Mouse (Mus musculus): ENCODE results near the gene Gm13199. TPM values are rescaled to one million over a fixed set of nuclear protein-coding genes. Genes with fewer than 3 reads are reported as not detected.

The Gm13199 gene
- under 1 TPM; 0.66 to 0.89 TPM for total RNA-seq (2021)
- long read RNA-seq, partial matches to known transcripts = 0 of 1 reads
- long read RNA-seq, other reads (novel, unspliced or antisense) = 1 of 1 reads

DNA sequence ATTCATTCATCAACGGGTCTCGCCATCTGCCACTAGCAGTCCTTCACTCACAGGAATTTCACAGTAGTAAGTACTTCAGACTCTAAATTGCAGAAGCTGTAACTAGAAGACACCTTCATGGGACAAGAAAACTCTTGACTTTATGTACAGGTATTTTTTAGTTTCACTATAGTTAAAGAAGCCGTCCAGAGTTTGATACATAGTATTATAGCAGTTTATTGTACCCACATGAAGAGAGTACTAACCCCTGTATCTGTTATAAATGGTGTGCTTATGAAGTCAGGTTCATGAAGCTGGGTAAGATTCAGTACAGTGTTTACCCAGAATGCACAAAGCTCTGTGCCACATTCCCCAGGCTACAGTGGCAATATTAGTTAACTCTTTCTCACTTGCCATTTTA is at the start of gene Gm13199:
Gm13199 (minus strand) TSS at position 101 of the 400 bp plus-strand sequence.
- no peak for DNase-seq (ENCODE audit: low spot score in 2 of 2)

- no peak for DNase-seq (ENCODE audit: low spot score in 2 of 2)
Measured at GRCm38 (mm10) chr2:5911282-5911965, 48.7 kb upstream of the Gm13199 start.

DNA sequence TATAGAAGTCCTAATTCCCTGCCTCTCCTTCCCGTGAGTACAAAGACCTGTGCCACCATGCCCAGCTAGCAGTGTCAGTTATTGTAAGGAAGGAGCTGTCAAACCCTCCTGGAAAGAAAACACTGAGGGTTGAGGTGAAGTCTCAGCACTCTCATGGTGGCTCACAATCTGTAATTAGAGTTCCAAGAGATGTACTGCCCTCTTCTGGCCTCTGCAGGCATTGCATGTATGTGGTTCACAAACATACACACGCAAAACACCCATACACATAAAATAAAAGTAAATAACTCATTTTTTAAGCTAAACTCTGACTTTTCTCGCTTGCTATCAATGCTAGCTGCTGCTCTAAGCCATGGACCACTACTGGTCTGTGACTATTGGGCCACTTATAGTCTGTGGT is 43.9 kb upstream of the Gm13199 start:
- DNase-seq (ENCODE audit: low spot score in 2 of 2) = peak in 1 of 2 experiments; percentile 32

- DNase-seq (ENCODE audit: low spot score in 2 of 2) = peak; percentile 45 to 82
Measured at GRCm38 (mm10) chr2:5906092-5906491, 43.4 kb upstream of the Gm13199 start.

GRCm38 (mm10) chr2:5900145-5900544 is 37.4 kb upstream of the Gm13199 start:
- DNase-seq (ENCODE audit: low spot score in 2 of 2) = peak in 1 of 2 experiments; percentile 31

DNA sequence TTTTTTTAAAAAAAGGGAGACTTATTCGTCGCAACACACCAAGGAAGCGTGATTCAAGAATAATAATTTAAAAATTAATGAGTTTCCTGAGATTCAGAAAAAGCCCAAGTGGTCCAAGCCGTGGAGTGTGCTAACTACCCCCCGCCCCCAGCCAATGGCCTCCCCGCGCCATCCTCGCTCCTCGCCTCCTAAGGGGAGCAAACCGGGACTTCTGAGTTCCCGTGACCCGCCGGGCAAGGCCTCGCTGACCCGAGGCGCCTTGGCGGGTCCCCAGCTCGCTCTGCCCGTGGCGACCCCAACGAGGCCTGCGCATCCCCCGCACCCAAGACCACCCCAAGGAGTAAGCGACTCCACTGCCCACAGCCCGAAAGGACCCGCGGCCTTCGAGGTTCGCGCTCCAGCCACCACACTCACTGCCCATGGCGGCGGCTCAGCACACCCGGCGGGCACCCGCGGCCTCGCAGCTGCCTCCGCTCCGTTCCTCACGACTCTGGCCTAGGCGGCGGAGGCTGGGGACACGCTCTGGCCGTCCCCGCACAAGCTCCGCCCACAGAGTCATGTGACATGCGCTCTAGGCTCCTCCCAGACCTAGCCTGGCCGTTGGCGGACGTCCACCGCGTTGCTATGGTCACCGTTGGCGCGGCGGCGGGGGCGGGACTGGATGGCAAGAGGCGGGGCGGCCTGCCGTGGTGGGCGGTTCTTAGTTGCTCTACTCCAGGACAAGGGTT is 32.3 kb upstream of the Gm13199 start, which contains the start of gene Sec61a2:
Sec61a2 (minus strand) TSS at position 590 of the 728 bp plus-strand sequence.
- DNase-seq (ENCODE audit: low spot score in 2 of 2) = peak; percentile 99 to 100

GRCm38 (mm10) chr2:5894296-5894695 is 31.6 kb upstream of the Gm13199 start:
- DNase-seq (ENCODE audit: low spot score in 2 of 2) = peak in 1 of 2 experiments; percentile 12

DNA sequence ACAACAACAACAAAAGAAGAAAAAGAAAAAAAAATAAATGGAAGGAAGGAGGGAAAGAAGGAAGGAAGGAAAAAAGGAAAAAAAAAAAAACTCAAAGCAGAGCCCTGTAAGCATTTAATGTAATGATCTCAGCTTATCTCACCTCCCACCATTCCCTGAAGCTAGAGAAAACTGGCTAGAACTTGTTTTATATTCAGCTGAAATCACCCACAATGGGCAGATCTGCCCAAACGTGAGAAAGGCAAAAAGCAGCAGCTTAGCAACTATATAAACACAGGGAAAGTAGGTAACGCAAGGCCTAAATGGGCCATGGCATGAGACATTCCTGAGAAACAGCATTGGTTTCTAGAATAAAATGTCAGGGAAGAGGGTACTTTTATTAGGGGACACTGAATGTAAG is 26.7 kb upstream of the Gm13199 start:
- no peak for DNase-seq (ENCODE audit: low spot score in 2 of 2)

GRCm38 (mm10) chr2:5888865-5889264 is 26.1 kb upstream of the Gm13199 start:
- DNase-seq (ENCODE audit: low spot score in 2 of 2) = no peak

- no peak for DNase-seq (ENCODE audit: low spot score in 2 of 2)
Measured at GRCm38 (mm10) chr2:5877446-5877845, 14.7 kb upstream of the Gm13199 start.

- no peak for DNase-seq (ENCODE audit: low spot score in 2 of 2)
Measured at GRCm38 (mm10) chr2:5869746-5870145, 7.0 kb upstream of the Gm13199 start.

- DNase-seq (ENCODE audit: low spot score in 2 of 2) = no peak
Measured at GRCm38 (mm10) chr2:5867681-5868080, 4.9 kb upstream of the Gm13199 start.

GRCm38 (mm10) chr2:5851866-5852265 is 10.9 kb downstream of the Gm13199 start:
- DNase-seq (ENCODE audit: low spot score in 2 of 2) = peak in 1 of 2 experiments; percentile 65

DNA sequence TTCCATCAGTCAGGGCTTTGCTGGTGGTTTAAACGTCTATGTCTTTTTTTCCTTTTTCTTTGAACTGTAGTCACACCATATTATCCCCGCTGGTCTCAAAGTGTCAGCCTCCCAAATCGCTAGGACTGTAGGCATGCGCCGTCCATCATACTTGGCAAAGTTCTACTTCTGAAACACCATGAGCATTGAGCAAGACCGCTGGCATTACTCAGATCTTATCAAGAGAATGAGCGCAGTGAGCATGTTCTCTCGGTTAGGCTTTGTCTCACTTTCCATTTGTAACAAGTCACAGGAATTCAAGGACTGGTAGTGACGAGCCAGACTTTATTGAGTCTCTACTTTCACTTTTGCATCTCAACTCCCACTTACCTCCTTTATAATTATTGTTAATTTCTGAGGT is 11.6 kb downstream of the Gm13199 start:
- DNase-seq (ENCODE audit: low spot score in 2 of 2) = no peak

GRCm38 (mm10) chr2:5845826-5846225 is 16.9 kb downstream of the Gm13199 start:
- no peak for DNase-seq (ENCODE audit: low spot score in 2 of 2)

DNA sequence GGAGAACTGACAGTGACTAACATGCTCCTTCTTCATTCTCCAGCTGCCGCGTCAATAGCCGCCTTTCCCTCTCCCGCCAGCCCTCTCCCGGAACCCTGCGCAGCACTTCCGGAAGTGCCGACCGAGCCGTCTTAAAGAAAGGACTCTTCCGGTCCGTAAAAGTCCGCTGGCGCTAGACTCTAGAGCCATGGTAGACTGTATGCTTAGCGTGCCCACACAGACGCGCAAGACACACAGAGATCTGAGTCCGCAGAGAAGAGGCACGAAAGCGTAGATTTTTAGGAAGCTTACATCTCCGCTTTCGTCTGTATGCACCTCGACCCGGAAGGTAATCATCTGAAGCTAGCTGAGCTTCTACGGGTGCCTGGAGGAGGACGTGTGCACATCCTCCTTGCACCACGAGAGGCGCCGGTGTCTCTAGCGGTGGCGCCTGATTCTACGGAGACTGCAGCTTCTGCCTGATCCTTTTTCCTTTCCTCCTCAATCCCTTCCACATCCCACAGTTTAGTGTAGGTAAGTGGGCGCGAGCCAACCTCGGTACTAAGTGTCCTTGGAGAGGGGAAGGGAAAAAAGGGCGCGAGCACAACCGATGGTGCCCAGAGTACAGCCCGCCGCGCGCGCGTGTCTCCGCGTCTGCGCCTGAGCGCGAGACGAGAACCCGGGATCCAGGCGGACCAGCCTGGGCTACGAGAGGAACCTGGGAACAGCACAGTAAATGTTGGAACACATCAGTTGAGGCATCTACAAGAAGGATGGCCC is 17.7 kb downstream of the Gm13199 start, which contains the start of the genes Nudt5 and Cdc123:
Nudt5 (plus strand) TSS at position 147 of the 759 bp plus-strand sequence.
Cdc123 (minus strand) TSS at position 292 of the 759 bp plus-strand sequence.
- DNase-seq (ENCODE audit: low spot score in 2 of 2) = peak; percentile 89 to 96

- DNase-seq (ENCODE audit: low spot score in 2 of 2) = no peak
Measured at GRCm38 (mm10) chr2:5844181-5844872, 18.4 kb downstream of the Gm13199 start.

DNA sequence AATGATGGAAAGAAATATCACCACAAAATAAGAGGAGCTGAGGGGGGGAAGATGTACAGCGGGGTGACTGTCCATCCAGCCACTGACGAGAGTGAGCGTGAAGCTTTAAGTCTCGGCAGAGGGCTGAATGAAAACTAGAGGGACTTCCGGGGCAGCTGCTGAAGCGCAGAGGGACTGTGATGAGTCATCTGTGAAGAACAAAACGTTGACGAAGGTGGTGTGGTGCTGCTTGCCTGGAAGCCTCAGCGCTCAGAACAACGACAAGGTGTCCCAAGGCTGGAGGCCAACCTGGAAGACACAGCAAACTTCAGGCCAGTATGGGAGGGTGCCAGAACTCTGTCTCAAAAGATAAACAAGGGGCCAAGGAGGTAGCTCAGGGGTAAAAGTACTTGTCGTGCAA is 21.9 kb downstream of the Gm13199 start:
- DNase-seq (ENCODE audit: low spot score in 2 of 2) = no peak

DNA sequence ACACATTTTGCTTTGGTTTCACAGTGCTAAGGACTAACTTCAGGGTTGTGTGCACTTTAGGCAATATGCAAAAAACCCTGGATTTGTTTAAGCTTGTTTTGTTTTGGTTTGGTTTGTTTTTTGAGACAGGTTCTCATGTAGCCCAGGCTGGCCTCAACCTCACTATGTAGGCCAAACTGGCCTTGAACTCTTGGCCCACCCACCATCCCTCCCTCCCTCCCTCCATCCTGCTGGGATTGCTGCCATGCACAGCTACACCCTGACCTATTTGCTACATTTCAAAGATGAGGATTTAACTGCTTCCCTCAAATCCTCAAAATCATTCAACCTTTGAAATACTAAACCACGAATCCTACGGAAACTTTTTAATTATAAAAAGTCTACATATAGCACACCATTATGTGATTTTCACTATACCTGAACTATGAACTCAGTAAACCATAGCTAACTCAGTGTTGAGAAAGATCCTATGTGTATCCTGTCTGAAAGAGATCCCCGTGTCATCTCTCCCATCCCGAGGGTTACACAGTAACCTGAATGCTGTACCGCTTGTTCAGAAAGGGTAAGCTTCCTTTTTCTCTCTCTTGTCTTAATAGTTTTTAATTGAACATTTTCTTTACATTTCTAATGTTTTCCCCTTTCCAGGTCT is 37.3 kb downstream of the Gm13199 start:
- DNase-seq (ENCODE audit: low spot score in 2 of 2) = no peak

DNA sequence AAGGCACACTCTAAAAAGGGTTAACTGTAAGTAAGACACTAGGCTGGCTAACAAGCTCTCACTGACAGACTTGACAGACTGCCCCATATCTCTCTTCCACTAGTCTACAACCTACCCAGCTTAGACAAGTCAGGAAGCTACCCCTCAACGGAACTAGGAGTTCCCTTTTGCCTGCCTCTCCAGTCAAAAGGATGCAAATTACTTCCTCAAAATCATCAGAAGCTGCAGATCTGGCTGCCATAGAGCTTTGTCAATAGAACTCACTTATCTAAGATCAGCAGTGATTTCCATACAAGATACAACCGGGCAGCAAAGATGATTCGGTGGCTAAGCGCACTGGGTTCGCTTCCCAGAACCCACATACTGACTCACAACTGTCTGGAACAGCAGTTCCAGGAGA is 38.0 kb downstream of the Gm13199 start:
- no peak for DNase-seq (ENCODE audit: low spot score in 2 of 2)
